Mouse (Mus musculus) embryo, embryonic 11 days (tissue): ENCODE results near the gene Snx14.
A peak's percentile ranks its signal among the peaks of the same experiment; 100 is the strongest.

Source experiments
- DNase-seq: peaks from one replicate; pipeline ENCODE4 v3.0.0-alpha.2; 2015

The Snx14 gene

DNA sequence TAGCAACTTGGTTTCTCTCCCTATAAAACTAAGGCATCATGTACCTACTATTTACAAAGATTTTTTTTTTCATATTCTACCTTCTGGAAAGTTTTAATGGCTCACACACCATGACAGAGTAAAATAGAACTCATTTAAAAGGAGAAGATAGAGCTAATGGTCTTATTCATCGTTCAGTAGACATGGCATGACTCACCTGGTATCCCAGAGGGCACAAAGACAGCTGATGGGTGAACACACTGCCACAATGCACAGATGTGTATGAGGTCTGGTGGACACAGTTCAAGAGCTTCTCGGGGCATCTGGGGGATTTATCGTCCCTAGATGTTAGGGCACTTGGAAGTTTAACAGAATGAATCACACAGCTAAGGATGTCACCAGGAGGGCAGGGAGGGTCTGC, 97.9 kb downstream of the Snx14 start:
- DNase-seq = no peak

GRCm38 (mm10) chr9:88335839-88336238, 102.9 kb downstream of the Snx14 start:
- DNase-seq = no peak

DNA sequence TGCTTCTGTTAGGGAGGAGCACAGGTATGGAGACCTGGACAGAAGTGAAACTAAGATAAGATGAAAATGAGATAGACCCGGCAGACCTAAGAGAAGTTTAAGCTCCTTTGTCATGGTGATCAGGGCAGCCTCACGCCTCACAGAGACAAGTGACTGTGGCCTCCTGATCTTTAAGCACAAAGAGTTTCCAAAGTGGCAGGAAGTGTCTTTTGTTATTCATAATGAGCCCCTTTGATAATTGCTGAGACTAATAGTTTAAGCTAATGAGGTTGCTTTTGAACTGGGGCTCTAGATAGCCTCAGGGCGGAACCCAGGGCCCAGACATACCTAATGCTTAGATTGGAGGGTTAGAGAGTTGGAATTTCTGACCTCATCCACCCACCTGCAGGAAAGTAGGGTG, 106.3 kb downstream of the Snx14 start:
- DNase-seq = peak; percentile 8

- no peak for DNase-seq
Observed at GRCm38 (mm10) chr9:88330316-88330715, 108.4 kb downstream of the Snx14 start.

GRCm38 (mm10) chr9:88329166-88329748, 109.5 kb downstream of the Snx14 start:
- no peak for DNase-seq

GRCm38 (mm10) chr9:88328666-88329065, 110.1 kb downstream of the Snx14 start:
- no peak for DNase-seq

GRCm38 (mm10) chr9:88326930-88327901, 111.5 kb downstream of the Snx14 start, which contains the start of gene Nt5e:
TSS of gene Nt5e (plus strand) at chr9:88327197.
- DNase-seq = peak; percentile 86
